Mouse (Mus musculus): Measurements from ENCODE around the gene Eci1.
"Not testable (repeated sequence)": the region's sequence is repeated elsewhere in the genome, so short reads cannot be mapped to it uniquely, and the experiment has no call there.

Eci1 gene

DNA sequence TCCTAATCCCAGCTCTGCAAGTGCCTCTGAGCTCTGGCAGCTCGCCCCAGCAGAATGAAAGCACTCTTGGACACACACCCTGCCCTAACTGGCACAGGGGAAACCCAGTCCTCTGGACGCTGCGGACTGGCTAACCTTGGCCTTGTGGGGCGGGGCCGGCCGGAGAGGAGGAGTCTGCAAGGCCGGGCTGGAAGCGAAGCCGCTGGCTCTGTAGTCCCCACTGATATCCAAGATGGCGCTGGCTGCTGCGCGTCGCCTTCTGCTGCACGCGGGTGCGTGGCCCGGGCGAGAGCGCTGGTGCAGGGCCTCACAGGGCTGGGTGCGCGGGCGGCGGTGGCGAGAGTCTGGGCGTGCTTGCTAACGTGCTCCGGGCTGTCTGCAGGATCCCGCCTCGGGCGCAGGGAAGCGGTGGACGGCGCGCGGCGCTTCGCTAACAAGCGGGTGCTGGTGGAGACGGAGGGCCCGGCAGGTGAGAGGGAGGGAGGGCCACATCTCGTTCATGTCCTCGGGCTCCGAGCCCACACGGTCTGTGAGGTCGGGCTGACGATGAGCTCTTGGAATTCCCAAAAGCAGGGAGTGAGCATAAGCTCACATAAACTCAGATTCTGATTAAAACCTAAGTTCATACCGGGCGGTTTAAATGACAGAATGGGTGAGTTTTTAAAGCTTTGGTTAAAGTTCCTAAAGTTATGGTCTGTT lies at the start of gene Eci1:
Eci1 (plus strand) TSS at position 171 of the 699 bp plus-strand sequence.
- peak; percentile 95 for DNase-seq

DNA sequence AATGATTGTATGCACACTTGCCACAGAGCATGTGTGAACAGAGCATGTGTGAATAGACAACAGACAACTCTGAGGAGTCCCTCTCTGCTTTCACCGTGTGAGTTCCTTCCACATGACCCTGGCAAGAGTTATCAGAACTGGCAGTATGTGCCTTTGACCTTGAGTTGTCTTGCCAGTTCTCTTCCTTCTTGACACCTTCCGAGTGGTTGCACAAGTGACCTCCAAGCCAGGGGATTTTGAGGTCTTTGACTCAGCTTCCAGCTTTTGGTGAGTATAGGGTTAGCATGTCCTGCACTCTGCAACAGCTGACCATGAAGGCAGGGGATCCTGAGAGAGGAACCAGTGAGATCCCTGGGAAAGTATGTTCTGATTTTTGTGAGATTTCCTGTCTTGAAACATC lies 47.9 kb upstream of the Eci1 start:
- no peak for DNase-seq

DNA sequence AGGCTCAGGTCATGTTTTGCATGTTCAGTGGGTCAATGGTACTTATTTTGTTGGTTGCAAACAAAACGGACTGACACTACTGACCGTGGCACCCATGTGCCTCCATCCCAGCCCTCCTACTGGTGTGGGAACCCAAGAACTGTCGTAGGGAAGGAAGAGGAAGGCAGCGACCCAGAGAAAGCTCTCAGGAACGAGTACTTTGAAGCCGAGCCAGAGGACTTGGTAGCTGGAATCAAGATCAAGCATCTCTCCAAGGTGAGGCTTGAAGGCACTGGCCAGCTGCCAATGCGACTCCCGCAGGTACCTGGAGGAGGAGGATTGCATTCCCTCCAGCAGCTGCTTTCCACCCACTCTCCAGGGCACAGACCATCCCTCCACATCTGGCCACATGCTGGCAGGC lies 42.7 kb upstream of the Eci1 start:
- DNase-seq = no peak

DNA sequence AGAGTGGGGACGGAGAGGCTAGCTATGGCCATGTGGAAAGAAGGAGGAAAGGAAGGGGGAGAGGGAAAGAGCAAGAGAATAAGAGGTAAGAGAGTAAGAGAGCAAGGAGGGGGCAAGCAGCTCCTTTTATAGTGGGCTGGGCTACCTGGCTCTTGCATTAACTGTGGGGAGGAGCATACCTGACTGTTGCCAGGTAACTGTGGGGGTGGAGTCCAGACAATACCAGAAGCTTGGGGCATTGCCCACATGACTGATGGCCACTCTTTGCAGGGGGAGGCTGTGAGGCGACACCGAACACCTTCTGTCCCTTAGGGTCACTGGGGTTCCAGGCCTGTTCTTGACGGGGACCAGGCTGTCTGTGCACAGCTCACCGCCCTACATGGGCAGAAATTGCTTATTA lies 37.7 kb upstream of the Eci1 start:
- DNase-seq = no peak

DNA sequence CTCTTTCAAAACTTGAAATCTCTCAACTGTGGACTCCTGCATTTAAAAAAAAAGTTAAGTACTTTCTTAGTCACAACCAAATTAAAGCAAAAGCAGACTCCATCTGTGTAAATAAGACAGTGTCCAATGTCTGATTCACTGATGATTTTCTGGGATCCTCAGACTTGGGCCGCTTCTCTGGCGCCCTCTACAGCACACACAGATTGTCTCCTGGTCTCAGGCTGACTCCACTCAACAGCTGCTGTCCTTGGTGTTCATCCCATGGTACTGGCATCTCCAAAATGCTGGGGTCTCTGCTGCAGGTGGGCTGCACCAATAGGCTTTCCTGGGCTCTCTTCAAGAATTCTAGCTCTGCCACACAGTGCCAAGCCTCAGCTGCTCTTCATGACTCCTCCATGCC lies 36.6 kb upstream of the Eci1 start:
- peak; percentile 60 for DNase-seq

DNA sequence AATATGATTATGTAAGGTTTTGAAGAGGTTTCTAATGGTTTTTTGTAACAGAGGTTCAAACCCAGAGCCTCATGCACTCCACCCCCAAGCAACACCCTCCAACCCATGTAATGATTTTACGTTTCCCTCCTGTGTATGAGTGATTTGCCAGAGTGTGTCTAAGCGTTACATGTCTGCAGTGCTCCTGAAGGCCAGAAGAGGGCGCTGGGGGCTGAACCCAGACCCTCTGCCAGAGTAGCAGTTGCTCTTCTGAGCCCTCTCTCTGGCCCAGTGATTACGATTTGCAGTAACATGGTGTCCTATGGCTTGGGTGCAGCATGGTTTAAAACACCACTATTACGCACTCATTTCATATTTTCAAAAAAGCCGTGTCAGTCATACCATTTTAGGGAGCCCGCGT lies 35.3 kb upstream of the Eci1 start:
- no peak for DNase-seq

DNA sequence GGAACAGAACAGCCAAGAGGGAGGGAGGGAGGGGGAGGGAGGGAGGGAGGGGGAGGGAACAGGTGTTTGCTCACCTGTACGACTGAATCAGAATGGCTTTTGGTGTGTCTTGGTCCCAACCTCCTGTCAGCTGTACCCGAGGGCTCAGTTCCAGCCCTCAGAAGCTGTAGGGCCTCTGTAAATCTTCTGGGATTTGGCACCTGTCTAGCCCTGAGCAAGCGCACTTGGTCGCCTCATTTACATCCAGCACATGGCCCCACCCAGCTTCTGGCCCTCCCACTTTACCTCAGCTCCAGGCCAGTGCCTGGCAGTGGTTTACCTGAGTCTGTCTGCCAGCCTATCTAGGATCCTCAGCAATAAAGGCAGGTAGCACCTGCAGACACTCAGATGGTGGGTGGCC lies 32.9 kb upstream of the Eci1 start:
- DNase-seq = no peak

DNA sequence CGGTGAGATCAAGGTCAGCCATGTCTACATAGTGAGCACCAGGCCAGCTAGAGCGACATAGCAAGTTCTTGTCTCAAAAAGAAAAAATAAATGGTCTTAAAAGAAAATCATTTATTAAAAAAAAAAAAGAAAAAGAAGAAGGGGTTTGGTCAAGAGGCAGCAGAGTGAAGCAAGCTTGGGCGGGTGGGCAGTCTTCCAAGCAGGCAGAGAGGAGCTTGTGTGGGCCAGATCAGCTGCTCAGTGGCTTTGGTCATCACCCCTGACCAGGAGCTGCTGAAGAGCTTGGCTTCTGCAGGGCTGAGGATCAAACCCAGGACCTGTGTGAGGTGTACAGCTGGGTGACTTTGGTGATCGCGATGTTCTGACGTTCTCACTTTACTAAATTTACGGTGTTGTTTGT lies 32.0 kb upstream of the Eci1 start:
- DNase-seq = no peak

DNA sequence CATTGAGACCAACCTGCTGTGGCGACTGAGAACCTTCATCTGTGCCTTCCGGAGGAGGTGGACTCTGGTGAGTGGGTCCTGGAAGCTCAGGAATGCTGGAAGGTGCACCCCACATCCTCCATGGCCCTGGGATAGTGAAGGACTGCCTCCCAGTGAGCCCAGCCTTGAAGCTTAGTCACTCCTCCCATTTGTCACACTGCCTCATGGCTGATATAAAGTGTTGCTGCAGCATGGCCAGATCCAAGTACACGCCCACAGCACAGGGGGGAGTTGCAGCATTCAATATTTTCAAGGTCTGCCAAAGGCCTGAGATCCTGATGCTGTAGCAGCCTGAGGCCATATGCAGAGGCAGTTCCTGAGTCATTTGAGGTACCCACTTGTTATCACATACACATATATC lies 24.1 kb upstream of the Eci1 start:
- DNase-seq = no peak

DNA sequence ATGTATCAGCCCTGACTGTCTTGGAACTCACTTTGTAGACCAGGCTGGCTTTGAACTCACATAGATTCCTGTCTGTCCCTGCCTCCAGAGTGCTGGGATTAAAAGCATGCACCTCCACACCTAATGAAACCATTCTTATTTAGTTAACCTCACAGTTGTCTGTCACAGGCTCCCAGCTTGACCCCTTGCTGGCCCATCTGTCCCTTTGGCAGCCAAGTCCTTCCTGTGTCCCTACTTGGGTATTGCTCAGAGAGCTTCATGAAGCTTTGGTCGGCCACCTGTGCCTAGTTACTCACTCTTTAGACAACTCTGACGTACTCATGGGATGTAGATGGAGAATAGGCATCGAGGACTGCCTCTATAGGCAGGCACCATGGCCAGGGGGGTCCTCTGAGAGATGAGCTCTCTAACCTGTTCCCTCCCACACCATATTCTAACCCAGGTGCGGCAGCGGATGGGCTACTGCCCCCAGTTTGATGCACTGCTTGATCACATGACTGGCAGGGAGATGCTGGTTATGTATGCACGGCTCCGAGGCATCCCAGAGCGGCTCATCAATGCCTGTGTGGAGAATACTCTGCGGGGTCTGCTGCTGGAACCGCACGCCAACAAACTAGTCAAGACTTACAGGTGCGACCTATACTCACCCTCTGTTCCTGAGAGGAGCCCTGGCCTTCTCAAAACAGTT lies 19.2 kb upstream of the Eci1 start:
- peak; percentile 48 for DNase-seq

DNA sequence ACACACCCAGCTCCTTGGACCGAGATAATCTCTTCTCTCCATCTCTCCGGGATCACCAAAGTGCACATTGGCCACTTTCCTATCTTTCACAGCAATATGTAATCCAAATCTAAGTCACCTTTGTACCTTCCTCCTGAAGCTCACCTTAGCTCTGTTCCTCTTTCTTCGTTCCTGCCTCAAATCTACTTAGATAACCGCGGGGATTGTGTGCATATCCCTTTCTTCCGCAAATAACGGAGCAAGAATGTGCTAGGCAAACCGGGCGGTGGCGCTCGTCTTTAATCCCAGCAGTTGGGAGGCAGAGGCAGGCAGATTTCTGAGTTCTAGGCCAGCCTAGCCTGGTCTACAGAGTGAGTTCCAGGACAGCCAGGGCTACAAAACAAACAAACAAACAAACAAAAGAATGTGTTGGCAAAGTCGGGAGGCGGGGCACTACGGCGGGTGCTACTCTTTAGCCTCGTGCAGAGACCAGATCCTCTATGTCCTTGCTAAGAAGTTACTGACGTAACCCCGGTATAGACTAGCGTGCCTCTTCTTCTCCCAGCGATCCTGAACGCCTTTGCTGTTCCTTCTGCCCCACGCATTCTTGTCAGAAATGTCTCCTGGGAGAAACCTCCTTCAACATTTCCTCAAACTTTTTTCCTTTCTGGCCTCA lies 12.8 kb upstream of the Eci1 start:
- no peak for DNase-seq

DNA sequence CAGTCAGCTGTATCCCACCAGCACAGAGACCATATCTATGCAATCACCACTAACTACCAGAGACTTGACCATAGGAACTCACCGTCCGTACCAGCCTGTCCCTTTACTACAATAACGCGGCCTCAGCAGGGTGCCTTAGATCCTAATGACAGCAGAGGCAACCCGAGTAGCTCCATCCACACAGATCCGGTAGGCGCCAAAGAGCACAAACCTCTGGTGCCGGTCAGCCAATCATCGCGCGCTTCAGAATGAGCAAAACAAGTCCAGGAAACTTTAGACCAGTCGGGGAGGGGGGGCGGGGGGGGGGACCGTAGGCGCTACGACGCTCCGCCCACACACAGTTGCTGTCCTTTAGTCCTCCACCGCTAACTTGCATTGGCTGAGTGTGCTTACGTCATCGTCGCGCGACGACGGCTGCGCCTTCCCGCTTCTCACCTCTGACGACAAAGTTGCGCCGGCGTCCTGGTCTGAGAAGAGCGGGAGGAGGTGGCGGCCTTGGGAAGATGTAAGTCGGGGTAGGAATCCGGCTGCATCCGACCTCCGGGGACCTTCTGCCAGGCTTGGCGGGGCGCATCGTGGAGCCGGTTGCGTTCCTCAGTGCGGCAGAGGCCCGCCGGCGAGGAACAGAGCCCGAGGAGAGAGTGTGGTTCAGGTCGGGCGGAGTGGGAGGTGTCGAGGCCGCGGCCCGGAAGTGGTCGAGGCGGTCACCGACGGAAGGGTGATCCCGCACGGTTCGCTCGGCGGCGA lies 12.0 kb upstream of the Eci1 start, which contains the start of gene Rnps1:
Rnps1 (plus strand) TSS at position 336 of the 747 bp plus-strand sequence.
- peak; percentile 87 for DNase-seq

DNA sequence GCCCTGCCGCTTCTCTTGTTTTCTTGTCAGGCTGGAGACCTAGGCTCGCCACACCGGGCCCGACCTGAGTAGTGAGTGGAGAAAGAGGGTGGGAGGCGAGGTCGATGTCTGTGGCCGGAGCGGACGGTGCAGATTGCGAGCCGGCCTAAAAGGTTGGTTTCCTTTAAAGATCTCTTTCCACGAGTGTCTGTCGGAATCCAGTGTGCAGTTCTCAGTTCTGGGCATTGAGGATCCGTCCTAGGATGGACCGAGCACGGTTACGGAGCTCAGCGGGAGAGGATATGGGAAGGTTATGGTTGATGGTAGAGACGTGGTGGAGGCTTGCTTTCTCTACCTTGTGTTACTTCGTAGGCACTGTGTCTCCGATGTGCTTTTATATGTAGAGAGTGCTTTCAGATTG lies 11.4 kb upstream of the Eci1 start:
- no peak for DNase-seq

DNA sequence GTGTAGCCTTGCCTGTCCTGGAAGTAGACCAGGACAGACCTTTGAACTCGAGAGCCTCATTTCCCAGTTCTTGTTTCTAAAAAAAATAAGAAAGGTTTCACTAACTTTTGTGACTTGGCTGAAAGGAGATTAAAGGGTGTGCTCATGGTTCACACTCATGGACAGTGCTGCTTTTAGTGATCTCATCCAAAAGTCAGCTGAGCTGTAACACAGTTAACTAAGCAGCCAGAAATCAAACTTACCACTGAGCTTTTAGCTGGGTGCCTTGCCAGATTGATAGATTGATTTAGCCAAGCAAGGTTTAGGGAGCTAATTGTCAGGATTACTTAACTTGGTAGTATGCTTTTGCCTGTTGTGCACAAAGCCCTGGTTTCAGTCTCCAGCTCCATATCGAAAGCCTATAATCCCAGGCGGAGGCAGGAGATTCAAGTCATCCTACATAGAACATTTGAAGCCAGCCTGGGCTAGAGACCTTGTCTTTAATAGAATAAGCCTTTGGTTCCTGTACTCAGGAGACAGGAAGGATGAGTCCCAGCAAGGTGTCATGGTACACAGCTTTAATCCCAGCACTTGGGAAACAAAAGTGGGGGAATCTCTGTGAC lies 10.3 kb upstream of the Eci1 start:
- DNase-seq = no peak

DNA sequence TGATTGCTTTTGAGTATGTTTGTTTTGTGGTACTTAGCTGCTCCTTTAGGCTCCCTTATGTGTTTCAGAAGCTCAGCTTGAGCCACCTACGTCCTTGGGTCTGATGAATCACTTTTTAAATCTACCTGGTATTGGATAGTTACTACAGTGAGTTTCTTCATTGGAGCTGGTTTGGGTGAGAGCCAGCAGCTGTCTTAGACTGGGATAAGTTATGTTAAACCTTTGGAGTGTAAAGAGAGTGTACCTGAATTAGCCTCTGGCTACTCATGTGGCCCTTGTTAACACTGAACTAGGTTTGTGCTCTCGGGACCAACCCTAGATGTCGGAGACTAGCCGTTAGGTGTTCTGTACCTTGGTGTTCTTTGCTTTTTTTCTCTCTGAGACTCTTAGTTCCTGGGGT lies 3.3 kb upstream of the Eci1 start:
- DNase-seq = no peak

DNA sequence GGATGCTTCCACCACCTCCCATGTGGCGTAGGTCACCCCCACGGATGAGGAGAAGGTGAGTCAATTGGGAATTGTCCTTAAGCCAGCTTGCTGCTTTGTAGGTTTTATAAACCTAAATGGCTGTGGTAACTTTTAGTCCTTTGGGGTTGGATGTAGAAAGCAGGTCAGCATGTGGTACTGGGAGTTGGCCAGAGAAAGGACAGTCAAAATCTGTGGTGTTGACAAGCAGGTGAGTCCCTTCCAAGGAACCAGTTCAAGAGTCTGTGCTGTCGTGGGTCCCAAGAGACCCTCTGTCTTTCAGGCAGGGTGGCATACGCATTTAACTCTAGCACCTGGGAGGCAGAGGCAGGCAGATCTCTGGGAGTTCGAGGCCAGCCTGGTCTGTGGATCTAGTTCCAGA lies 2.0 kb upstream of the Eci1 start:
- no peak for DNase-seq

DNA sequence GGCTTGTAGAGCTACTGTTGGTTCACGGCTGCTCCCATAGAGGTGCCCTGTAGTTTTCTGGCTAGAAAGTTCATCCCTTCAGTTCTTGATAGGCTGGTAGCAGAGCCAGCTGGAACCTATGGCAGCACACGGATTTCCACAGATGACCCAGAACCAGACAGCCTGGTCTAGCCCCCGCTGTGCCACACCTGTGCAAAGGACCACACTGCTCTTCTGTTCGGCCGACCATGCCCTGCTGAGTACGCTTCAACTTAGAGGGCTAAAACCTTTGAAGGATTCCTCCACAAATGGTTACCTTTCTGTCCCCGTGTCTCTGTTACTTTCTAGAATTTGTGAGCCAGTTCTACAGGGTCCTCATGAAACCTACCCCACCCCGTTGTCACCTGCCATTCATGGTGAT lies 1.1 kb upstream of the Eci1 start:
- DNase-seq = not testable (repeated sequence)

DNA sequence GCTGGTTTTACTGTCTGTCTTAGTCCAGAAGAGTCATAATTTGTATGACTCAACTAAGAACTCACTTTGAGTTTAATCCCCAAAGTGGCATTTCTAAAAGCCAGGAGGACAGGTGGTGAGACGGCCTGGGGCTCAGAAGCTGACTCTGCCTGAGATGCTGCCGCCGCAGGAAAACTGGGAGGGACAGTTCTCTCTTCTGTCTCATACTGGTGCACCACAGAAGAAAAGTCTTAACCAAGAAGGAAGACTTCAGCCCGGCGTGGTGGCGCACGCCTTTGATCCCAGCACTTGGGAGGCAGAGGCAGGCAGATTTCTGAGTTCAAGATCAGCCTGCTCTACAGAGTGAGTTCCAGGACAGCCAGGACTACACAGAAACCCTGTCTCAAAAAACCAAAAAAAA lies 536 bp upstream of the Eci1 start:
- DNase-seq = no peak

DNA sequence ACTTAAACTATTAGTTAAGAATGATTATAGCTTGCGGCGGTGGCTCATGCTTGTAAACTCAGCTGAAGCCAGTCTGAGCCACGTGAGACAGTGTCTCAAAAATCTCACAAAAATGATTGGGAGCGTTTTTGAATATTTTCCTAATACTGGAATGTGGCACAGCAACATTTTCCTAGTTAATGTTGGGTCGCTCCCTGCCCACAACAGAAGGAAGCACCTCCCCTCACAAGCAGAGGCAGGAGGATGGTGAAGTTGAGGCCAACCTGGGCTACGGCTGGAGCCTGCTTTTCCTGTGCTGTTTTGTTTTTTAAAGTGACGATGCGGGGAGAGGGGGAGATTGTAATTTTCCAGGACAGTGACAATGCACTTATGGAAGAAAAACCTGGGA lies 723 bp downstream of the Eci1 start:
- no peak for DNase-seq

DNA sequence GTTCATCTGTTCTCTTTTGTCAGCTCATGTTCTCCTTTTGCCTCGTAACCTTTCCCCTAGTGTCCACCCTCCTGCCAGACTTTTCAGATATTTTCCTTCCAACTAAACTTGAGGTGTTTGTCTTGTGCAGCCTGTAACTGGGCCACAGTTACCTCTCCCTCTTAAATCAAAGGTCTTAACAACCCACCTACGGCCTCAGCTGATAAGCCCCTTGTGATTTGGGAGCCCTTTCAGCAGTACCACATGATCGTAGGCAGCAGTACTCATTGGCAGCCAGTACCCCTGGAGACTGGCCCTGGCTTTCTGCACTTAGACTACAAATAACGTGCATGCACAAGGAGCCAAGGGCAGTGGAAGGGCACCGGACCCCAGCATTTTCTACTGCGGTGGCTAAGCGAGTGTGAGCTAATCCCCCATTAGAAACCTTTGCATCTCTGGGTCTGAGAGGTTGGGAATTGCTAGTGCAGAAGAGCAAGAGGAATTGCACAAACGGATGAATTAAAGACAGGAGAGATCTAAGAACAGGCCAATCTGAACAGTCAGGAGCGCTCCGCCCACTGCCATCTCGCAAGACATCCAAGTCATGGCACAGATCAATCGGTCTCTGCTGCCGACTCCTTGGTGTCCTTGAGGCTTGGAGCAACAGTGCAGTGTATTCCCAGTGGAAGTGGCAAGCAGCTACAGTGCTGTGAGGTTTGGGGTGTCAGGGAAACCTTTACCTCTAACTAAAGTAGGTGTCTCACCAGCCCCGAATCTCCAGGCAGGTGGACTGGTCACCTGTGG lies 3.0 kb downstream of the Eci1 start:
- no peak for DNase-seq

DNA sequence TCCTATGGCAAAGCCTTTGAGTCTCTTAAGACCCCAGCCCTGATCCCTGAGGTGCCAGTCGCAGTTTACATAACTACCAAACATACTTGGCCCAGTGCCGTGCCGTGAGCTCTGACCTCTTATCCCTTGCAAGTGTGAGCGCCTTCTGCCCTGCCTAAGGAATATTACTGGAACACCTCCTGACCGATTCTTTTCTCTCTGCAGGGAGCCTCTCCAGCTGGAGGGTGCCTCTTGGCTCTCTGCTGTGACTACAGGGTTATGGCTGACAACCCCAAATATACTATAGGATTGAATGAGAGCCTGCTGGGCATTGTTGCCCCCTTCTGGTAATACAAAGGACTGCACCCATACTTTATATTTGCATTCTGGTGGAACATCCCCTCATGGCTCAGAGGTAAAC lies 10.6 kb downstream of the Eci1 start:
- peak; percentile 68 for DNase-seq

DNA sequence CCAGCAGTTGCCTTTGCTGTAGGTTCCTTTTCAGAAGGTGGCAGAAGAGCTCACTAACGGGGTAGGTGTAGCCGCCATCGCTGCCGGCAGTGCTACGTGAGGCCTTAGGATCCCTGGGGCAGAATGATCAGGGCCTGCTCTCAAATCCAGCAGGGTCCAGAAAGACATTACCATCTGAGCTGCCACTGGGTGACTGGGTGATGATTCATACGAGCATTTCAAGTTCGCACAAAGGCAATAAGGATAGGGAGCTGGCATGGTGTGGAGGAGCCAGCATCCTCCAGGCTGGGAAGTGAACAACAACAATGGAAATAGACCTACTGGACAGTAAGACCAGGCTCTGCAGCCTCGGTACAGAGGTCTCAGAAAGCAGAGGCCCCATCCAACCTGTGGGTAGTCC lies 13.9 kb downstream of the Eci1 start:
- DNase-seq = no peak
